Mouse (Mus musculus): ENCODE data around the gene Gtpbp1.
A peak's percentile ranks its signal among the peaks of the same experiment; 100 is the strongest.

Gtpbp1 gene

GRCm38 (mm10) chr15:79720796-79721195, 30.2 kb downstream of the Gtpbp1 start:
- no peak for DNase-seq (ENCODE audit: low read depth in 1 of 2, low spot score in 2 of 2)

GRCm38 (mm10) chr15:79723439-79723838, 32.8 kb downstream of the Gtpbp1 start:
- DNase-seq (ENCODE audit: low read depth in 1 of 2, low spot score in 2 of 2), result no peak

DNA sequence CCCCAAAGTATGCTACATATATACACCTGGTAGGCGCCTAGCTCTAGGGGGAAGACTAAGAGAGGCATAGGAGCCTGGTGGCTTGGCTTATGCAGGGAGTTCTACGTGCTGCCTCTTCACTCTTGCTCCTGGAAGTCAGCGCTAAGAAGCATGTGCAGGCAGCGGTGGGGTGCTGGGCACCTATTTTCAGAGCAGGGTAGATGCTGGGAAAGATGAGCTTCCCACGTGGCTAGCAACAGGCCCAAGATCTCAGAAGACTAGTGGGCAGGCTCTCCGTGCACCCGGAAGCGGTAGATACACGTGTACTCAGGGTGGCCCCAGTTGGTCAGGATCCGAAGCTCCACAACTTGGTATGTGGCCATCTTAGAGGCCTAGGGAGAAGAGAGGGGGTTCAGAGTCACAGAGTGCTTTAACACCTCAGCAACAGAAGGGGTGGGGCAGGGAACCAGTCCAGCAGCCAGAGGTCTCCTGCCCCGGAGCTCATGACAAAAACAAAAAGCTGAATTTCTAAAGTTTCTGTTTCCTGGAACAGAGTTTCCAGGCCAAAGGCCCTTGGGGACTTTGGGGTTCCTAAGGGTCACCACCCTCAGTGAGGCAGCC, 34.6 kb downstream of the Gtpbp1 start:
- no peak for DNase-seq (ENCODE audit: low read depth in 1 of 2, low spot score in 2 of 2)

DNA sequence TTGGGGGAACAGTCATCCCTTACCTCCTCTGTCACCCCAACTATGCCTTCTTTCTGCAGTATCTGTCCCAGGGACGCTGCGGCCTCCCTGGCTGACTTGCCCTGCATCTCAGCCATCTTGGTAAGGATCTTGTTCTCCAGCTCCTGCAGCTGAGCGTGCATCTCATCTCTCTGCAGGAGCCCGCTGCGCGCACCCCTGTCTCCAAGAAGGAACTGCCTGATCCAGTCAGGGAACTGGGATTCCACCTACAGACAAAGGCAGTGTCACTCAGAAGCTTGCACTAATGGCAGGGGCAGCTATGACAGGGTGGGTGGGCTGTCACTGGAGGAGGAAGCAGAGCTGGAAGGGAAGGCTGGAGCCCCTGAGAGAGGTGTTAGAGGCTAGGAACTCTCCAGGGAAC, 37.2 kb downstream of the Gtpbp1 start:
- no peak for DNase-seq (ENCODE audit: low read depth in 1 of 2, low spot score in 2 of 2)

DNA sequence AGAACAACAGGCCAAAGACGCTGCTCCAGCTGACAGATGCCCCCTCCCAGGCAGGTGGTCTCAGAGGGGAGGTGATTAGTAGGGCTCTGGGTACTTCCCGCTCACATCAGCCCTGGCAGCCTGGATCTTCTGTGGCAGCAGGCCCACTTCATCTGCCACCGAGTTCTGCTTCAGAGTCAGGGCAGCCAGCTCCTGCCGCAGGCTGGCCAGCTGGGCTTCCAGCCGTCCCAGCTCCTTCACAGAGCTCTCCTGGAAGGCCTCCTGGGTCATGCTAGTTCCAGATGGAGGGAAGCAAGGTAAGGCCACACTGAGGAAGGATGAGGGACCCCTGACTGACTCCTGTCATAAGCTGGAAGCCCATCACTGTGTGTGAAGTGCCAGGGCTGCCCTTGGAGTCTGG, 37.7 kb downstream of the Gtpbp1 start:
- no peak for DNase-seq (ENCODE audit: low read depth in 1 of 2, low spot score in 2 of 2)

GRCm38 (mm10) chr15:79728731-79729388, 38.2 kb downstream of the Gtpbp1 start:
- no peak for DNase-seq (ENCODE audit: low read depth in 1 of 2, low spot score in 2 of 2)

- DNase-seq (ENCODE audit: low read depth in 1 of 2, low spot score in 2 of 2), result no peak
Observed at GRCm38 (mm10) chr15:79731554-79731953, 40.9 kb downstream of the Gtpbp1 start.

- DNase-seq (ENCODE audit: low read depth in 1 of 2, low spot score in 2 of 2), result no peak
Observed at GRCm38 (mm10) chr15:79733192-79733591, 42.5 kb downstream of the Gtpbp1 start.

DNA sequence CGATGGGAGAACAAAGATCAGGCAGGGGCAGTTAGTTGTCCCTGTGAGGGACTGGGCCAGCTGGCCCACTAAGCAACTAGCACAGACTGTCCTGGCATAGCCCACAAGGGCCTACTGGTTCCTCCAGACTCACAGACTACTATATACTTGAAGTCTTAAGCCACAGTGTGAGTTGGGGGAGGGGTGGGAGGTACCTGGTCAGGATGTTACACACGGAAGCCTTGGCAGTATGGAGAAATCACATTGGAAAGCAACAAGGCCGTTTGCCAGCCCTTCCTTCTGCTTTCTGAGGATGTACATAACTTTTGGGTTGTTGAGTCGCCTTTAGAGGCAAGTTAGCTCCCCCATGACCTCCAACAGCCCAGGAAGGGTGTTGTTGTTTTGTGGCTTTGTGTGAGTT, 43.0 kb downstream of the Gtpbp1 start:
- no peak for DNase-seq (ENCODE audit: low read depth in 1 of 2, low spot score in 2 of 2)

- DNase-seq (ENCODE audit: low read depth in 1 of 2, low spot score in 2 of 2), result no peak
Observed at GRCm38 (mm10) chr15:79734311-79734710, 43.7 kb downstream of the Gtpbp1 start.

- no peak for DNase-seq (ENCODE audit: low read depth in 1 of 2, low spot score in 2 of 2)
Observed at GRCm38 (mm10) chr15:79740739-79741138, 50.1 kb downstream of the Gtpbp1 start.

- peak in 1 of 2 experiments; percentile 33 for DNase-seq (ENCODE audit: low read depth in 1 of 2, low spot score in 2 of 2)
Observed at GRCm38 (mm10) chr15:79741173-79741858, 50.7 kb downstream of the Gtpbp1 start.

GRCm38 (mm10) chr15:79741921-79742705, 51.5 kb downstream of the Gtpbp1 start, which contains the start of gene Sun2:
Gene Sun2, minus strand, starts transcription at chr15:79742536.
- DNase-seq (ENCODE audit: low read depth in 1 of 2, low spot score in 2 of 2), result peak; percentile 81 to 90

- DNase-seq (ENCODE audit: low read depth in 1 of 2, low spot score in 2 of 2), result no peak
Observed at GRCm38 (mm10) chr15:79742706-79743023, 52.0 kb downstream of the Gtpbp1 start.

DNA sequence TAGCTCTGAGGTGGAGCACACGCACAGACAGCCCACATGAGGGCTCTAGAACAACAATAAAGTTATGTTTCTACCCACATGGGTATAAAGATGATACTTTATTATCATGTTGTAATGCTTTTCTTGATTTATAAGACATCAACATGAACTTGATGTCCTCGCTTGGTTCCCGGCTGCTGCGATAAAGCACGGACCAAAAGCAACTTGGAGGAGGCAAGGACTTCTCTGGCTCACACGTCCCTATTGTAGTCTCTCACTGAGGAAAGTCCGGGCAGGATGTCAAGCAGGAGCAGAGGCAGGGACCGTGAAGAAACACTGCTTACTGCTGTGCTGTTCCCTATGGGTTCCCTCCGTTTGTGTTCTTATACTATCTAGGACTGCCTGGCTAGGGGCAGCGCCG, 53.4 kb downstream of the Gtpbp1 start:
- DNase-seq (ENCODE audit: low read depth in 1 of 2, low spot score in 2 of 2), result no peak

DNA sequence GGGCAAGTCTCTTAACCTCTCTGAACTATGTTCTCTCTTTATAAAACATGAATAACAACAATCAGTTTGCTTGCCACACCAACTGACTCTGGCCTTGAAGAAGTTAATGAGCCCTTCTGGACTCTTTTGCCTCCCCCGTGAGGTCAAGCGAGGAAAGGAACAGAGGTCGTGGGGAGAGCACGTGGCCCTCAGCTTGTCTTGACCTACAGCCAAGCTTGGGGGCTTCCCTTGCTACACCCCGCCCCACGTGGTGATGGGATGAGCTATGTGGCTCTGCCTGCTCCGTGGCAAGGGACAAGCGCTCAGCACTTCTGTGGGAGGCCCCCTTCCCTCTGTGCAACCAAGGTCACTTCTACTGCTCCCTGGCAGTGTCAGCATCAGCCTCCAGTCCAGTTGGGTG, 54.1 kb downstream of the Gtpbp1 start:
- no peak for DNase-seq (ENCODE audit: low read depth in 1 of 2, low spot score in 2 of 2)

DNA sequence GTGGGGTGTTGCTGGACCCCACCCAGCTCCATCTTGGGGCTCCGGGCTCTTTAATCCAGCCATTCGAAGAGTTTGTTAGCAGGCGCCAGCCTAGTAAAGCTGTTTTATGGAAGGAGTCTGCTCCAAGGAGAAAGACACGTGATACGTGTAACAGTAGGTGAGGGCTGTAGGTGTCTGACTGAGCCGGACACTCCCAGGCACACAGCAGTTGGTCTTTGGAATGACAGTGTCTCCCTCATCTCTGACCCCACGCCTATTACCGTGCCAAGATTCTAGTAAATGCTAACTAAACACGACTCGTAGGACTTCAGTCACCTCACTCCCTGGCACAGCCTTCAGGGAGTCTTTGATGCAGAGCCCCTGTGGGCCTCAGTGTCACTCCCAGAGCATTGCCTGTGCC, 54.7 kb downstream of the Gtpbp1 start:
- no peak for DNase-seq (ENCODE audit: low read depth in 1 of 2, low spot score in 2 of 2)

GRCm38 (mm10) chr15:79745883-79746282, 55.2 kb downstream of the Gtpbp1 start:
- DNase-seq (ENCODE audit: low read depth in 1 of 2, low spot score in 2 of 2), result no peak

GRCm38 (mm10) chr15:79747998-79748397, 57.4 kb downstream of the Gtpbp1 start:
- DNase-seq (ENCODE audit: low read depth in 1 of 2, low spot score in 2 of 2), result no peak

DNA sequence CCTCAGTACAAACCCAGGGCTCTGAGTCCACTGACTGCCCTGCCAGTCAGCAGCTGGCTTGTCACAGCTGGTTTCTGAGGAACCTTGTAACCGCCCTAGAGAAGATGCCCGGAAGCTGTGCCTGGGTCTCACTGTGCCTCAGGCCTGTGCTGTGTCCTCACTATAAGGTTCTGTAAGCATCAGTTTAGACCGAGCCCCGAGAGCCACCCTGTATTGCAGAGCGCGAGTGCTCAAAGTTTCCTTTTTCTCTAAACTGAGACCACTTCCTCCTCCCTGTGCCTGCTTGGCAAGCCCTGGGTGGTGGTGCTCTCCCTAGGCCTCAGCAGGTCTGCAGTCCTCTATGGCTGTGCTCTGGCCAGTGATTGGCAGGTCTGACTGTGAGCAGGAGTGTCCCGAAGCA, 58.5 kb downstream of the Gtpbp1 start:
- no peak for DNase-seq (ENCODE audit: low read depth in 1 of 2, low spot score in 2 of 2)

DNA sequence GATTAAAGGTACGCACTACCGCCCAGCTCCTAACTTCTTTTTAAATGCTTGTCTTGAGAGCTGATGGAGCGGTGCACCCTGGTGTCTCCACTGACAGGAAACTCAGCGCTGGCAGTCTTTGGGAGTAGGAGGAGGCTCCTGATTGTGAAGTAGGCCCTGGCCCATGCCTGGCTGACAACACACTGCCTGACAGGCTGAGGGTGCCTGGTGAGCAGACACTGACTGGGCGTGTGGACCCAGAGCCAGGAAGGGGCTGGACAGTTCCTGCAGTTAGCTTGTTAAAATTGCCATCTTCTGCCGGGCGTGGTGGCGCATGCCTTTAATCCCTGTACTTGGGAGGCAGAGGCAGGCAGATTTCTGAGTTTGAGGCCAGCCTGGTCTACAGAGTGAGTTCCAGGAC, 59.6 kb downstream of the Gtpbp1 start:
- no peak for DNase-seq (ENCODE audit: low read depth in 1 of 2, low spot score in 2 of 2)

- peak in 1 of 2 experiments; percentile 47 for DNase-seq (ENCODE audit: low read depth in 1 of 2, low spot score in 2 of 2)
Observed at GRCm38 (mm10) chr15:79751772-79752171, 61.1 kb downstream of the Gtpbp1 start.

Data from monocyte, adult 2 months (primary cell).